Mouse (Mus musculus) right cerebral cortex, adult 2 months (tissue): ENCODE data around the gene Sbk1.

ENCODE experiments used
- DNase-seq, 2 experiments: peaks; one replicate each; pipeline ENCODE4 v3.0.0; 2021 to 2022; ENCODE audit warnings: low spot score in 2 of 2

The Sbk1 gene

DNA sequence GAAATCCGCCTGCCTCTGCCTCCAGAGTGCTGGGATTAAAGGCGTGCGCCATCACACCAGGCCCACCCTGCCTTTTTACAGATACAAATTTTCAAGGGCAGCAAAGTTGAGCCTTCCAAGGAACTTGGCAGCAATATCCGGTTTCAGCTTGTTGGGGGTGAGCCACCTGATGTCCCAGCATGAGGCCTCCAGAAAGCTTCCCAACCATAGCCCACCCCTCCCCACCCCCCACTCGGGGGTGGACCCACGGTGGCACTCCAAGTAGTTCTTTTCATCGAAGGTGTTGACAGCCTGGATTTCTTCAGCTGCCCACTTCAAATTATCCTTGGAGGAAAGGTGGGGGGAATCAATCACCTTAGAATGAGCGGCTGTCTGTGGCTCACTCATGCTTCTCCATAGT, 66.5 kb downstream of the Sbk1 start:
- no peak for DNase-seq

DNA sequence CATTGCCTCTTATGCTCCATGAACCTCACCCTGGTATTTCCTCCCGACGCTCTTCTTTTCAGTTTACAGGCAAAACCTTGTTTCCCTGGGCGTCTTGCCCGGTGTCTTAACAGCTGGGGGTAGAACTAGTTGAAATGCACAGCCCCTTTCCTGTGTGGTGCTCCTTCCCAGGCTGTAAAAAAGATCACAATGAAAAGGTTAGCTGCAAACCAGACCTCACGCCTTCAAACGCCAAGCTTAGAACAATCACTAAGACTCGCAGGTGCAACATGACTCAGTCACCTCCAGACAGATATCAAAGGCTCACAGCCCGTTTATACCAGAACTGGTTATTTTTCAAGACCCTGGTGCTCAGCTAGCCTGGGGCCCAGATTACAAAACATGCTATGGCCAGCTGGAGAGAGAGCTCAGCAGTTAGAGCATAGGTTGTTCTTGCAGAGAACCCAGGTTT, 67.1 kb downstream of the Sbk1 start:
- no peak for DNase-seq

DNA sequence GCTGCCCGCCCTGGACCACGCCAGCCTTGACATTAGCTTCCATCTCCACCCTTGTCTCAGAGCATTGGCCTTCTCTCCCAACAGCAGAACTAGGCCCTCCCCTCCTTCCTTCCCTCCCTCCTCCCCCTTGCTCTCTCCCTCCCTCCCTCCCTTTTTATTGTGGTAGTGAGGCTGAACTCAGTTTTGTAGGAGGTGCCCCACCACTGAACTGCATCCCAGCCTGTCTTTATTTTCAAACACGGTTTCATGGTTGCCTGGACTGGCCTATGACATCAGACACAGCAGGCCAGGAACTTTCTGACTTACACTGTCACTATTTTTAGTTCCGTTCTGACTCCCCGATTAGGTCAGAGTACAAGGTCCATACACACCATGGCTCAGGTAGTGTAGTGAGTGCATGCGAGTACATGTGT, 67.8 kb downstream of the Sbk1 start:
- no peak for DNase-seq

DNA sequence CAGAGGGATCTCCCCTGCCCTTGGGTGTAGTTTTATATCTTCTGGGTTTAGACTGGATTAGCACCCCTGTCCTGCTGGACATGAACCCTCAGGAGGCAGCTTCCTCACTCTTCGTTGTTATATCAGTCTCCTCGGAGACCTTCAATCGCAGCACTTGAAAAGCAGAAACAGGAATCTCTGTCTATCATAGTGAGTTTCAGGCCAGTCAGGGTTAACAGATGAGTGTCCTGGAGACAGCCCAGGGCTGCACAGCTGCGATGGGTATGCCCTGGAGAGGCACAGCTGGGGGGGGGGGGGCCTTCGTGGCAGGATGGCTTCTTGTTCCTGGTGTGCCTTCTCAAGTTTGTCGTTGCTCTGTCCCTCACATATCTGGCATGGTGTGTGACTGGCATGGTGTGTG, 68.5 kb downstream of the Sbk1 start:
- no peak for DNase-seq
